Mouse (Mus musculus) spleen, adult 18-20 months (tissue): ENCODE data around the gene Ess2.
"Not testable (repeated sequence)": the region's sequence is repeated elsewhere in the genome, so short reads cannot be mapped to it uniquely, and the experiment has no call there.

Experiments used
- DNase-seq, 2 experiments: peaks; one replicate each; pipeline ENCODE4 v3.0.0; 2022; ENCODE audit warnings: mixed read lengths in 2 of 2

Gene Ess2

DNA sequence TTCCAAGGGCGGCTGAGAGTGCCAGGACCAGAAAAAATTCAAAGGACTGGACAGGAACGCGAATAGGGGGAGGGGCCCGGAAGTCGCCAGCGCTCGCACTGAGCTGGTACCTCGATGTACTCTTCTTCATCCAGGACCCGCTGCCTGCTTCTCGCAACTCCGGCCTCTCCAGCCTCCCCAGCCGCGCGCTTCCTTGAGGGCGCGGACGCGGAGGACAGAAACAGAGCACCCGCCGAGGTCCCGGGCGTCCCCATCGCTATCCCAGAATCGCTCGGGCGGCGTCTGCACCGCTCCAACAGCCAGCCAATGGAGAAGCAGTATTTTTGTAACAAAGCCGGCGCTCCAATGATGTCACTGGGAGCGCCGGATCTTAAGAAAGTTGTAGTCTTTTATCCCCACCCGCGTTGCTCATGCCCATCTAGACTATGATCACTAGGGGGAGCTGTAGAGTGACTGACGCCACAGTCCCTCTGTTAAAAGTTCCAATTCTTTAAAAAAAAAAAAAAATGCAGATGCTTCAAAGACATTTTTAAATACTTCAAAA lies at the start of gene Ess2:
Gene Ess2, minus strand, starts transcription at position 297 of the 544 bp plus-strand sequence.
- peak; percentile 76 to 79 for DNase-seq

DNA sequence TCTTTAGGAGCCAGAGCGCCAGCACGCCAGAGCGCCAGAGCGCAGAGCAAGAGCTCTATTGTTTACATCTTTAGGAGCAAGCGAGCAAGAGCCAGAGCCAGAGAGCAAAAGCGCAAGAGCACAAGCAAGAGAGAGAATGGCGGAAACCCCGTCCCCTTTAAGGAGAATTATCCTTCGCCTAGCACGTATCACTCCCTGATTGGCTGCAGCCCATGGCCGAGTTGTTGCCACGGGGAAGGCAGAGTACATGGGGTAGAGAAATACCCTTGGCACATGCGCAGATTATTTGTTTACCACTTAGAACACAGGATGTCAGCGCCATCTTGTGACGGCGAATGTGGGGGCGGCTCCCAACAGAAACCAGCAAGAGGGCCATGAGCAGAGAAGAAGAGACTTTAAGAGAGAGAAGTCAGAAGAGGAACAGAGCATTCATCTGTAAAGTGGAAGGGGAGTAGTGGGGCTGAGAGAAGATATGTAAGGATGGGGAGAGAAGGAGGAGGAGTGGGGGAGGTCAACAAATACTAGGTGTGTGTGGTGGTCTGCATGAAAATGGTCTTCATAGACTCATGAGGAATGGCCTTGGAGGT lies 45.0 kb upstream of the Ess2 start:
- not testable (repeated sequence) for DNase-seq

DNA sequence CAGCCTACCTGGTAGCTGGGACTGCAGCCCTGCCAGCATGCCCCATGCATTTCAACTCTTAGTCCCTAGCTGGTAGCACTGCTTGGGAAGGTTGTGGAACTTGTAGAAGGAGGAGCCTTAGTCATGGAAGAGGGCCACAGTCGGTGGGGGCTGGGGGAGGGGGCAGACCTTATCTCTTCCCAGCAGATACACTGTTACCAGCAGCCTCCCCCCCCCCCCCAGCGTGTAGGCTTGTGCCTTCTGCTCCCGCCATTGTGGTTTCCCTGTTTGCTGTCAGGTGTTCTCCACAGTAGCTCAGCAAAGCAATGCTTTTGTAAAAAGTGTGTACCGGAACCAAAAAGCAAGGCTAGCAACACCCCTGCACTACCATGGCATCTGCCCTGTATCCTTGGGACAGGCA lies 40.5 kb upstream of the Ess2 start:
- no peak for DNase-seq

DNA sequence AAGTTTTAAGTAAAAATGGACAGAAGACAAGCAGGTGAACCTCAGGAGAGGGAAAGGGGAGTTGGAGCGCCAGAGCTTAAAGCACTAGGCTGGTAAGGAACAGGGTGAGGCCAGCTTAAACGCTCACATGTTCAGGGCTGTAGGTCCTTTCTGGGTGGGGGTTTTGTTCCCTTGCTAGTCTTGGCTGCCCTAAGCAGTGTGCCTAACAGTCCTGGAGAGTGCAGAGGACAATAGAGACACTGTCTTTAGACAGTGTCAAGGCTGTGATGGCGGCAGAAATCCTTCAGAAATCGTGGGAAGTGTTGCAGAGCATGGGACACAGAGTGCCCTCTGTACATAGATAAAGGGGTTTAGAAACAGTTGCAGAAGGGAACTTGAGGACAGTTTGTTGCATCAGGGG lies 38.9 kb upstream of the Ess2 start:
- DNase-seq, result no peak

DNA sequence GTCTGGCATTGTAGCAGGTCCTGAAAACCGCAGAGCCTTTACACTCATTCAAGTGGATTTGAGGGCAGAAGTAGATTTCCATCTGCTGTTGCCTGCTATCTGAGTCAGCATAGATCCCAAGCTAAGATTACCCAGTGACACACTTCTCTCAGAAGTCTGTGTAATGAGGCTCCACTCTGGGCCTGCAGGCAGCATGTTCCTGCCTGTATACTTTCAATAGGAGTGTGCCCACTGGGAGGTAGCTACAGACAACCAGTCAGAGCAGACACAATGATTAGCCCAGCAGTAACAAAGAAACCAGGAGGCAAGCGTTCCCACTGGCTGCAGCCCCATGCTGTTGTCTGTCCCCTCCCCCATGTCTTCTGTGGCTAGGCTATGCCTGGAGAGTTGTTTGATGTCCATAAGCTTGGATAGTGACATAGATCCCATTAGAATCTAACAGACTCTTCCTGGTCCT lies 38.3 kb upstream of the Ess2 start:
- no peak for DNase-seq

DNA sequence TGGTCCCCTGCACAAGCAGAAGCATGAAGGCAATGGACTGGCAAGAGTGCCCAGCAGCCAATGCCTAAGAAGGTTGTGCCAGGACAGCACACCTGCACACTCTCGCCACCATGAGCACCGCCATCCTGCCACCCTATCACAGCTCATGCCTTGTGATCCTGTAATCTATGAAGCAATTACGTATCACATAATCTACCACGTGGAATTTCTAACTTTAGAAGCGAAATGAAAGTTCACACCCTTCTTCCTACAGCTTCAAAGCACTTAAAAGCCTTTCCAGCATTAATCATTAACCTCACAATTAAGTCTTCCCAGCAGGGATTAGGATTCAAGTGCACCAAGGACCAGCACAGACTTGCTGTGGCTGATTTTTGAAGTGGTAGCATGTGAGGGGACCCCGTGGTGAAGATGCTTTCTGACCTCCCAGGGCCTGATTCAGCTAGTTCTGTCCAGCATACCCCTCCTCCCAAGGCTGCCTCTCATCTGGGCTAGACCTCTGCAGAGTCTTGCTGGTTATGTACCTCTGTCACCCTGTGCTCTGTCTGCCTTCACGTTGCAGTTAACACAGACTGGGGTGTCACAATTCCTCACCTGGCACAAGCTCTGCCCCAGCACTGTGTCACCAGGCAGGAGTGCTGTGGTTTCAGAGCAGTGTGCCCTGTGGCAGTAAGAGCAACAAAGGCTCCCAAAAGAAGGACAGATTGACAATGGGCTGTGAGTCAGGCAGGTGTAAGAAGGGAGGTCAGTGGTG lies 34.1 kb upstream of the Ess2 start:
- DNase-seq, result no peak

DNA sequence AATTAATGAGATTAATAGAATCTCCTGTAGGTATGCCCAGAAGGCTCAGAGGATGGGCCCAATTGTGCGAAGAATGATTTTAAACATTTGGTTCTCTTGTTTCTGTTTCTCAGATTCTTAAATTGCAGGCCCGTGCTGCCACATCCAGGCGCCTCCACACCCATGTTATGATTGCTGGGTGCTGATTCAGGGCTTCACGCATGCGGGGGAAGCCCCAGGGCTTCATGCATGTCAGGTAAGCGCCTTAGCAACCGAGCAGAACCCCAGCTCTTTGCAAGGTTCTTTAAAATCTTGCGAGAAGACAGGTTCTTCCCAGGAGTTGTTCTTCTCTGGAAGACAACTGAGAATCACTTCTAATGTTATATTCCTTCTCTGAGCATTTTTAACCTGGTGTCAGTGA lies 32.3 kb upstream of the Ess2 start:
- DNase-seq, result no peak

DNA sequence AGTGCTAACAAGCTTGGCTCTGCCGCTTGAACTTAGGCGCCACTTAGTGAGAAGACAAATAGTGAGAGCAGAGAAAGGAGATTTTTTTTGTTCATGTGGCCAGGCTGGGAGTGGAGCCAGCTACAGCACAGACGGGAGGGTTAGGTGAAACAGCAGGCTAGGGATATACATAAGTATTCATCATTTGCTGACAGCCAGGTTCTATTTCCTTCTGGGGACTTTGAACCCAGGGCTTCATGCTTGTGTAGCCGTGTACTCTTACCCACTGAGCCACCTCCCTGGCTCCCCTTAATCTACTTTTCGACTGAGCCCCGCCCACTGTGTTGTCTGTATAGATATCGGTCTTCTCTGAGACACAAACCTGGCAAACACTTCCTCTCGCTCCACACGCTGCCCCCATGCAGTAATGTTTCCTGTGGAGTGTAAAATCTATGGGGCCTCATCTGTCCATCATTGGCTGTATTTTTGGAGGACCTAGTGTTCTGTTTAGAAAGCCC lies 28.2 kb upstream of the Ess2 start:
- no peak for DNase-seq

DNA sequence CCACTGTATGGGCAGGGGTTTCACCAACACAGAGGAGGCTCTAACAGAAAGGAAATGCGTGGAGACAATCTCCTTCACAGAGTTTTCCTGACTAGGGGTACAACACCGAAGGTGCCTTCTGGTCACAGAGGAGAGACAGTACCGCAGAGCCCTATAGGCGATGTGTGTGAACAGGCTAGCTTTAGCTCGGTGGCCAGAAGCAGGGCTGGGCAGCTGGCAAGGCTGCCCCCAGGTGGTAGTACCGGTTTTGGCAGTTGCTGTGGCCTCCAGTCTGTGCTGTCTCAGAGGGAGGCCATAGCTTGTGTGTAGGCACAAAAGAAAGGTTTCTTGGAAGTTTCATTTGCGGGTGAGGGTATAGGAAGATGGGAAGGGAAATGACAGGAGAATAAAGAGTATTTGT lies 27.7 kb upstream of the Ess2 start:
- DNase-seq, result peak; percentile 56 to 74

DNA sequence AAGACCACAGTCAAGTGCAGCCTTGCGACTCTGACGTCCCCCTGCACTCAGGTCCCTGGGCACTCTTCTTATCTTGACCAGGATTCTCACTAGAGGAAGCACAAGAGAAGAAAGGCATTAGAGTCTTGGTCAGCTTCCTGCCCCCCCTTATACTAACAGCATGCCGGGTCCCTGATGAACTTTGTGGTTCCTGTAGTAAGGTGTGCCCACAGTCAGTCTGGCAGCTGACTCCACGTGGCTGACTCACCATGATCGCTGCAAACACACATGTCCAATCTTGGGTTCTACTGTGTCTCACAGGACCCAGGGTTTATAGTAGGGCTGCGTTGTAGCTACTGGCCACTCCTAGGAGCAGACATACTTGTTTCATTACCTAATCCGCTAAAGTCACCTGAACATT lies 27.0 kb upstream of the Ess2 start:
- no peak for DNase-seq

DNA sequence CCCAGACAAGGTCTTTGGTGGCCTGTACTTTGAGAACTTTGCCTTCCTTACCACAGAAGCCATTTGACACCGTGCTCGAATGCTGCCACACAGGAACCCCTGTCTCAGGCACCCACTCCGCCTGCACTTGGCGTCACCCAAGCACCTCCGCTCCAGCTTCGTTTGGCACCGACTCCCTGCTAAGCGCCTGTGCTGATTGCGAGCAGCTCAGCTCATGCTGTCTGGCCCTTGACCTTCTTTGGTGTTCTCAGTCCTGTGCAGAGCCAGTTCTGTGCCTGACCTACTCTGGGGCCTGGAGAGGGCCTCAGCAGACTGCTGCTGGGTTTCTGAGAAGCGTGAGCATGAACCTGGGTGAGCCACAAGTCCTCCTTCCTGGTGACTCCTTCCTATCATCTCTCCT lies 25.6 kb upstream of the Ess2 start:
- no peak for DNase-seq

DNA sequence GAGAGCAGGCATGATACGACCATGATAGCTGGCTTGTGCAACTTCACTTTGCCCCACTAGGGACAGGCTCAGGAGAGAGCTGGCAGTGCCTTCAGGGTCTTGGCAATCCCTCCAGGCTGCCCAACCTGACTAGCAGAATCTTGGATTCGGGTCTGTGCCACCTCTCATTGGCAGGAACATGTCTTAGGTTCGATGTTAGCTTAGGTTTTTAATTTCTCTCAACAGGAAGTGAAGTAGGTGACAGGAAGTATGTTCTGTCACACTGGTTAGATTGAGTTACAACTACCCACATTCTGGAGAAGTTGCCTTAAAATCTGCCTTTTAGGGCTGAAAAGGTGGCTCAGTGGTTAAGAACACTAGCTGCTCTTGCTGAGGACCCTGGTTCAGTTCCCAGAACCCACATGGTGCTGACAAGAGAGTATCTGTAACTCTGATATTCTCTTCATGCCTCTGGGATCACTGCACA lies 23.3 kb upstream of the Ess2 start:
- DNase-seq, result no peak

DNA sequence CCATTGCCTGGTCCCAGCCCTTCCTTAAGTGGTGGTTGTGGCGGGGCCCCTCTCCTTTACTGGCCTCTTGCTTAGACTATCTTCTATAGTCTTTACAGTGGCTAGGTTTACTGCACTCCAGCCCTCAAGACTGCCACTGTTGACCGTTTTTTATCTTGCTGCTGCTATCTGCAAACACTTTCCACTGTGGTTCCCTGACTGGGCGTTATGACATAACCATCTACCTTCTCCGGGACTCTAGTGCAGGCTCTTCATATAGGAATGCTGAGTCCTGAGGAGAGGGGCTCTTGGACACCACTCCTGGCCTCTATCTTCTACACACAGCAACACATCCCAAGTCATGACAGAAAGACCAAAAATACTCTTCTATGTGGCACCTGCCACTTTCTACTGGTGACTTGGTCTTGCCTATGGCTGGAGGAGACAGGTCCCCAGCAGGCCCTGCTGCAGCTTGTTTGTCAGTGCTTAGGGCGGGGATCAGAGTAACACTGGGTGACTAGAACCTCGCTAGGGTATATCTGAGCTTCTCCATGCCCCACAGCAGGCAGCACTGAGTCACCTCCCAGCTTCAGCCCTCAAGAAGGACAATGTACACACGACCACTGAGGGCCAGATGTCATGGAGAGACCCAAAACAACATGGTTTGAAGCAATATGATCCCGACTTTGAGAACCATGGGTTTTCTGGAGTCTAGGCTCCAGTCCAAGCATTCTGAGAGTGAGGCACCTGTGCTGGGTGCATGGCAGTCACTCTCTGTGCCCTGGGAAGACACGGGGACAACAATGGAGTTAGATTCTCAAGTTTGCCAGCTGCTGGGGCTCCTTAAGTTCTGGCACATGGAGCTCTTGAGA lies 22.7 kb upstream of the Ess2 start:
- DNase-seq, result no peak

DNA sequence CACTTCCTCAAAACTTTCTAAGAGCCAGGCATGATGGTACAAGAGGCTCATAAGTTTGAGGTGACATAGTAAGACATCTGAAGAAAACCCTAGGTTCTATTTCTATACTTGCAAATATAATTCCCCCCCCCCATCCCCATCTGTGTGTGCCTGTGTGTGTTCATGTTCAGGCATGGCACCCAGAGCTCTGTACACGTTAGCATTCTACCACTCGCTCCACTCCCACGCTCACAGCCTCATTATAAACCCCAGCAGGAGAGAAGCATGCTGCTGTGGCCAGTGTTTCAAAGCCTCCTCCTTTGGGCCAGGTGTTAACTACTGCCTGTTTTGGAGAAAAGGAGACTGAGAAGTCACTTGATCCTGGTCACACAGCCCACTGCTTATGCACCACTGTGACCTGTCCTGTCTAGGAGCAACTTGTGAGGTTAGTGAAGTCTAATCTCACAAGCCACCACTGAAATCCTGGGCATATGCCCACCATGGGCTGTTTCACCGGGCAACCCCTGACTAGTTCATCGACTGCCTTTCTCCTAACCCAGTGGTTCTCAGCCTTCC lies 20.8 kb upstream of the Ess2 start:
- no peak for DNase-seq

DNA sequence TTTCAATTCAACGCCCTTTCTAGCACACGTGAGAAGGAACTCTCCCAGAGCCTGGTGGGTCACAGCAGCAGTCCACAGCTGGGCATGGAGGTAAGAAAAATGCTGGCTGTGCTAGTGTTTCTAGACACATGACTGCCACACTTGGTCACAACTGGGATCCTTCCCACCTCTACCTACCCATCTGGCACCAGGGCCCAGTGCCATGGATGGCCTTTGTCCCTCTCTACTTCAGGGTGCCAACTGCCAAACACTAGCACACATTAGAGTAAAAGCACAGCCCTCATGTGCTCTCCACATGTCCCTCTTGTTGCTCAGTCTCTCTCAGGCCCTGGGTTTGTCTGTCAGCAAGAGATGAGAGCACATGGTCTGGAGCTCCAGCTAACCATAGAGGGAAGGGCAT lies 18.5 kb upstream of the Ess2 start:
- DNase-seq, result no peak

DNA sequence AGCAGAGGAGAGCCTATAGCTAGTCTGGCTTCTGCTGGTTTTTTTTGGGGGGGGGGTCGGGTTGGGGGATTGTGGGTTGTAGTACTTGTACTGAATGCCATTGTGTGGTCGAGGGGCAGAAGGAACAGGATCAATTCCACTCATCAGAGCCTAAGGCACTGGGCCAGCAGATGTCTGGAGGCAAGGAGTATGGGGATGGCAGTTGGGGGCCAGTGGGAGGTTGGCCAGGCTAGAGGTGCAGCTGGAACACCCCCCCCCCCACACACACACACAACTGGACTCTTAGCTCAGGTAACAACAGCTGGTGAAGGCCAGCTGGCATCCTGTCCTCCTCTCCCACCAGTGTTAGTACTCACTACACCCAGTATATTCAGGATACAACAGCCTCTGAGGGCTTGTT lies 18.1 kb upstream of the Ess2 start:
- DNase-seq, result no peak

DNA sequence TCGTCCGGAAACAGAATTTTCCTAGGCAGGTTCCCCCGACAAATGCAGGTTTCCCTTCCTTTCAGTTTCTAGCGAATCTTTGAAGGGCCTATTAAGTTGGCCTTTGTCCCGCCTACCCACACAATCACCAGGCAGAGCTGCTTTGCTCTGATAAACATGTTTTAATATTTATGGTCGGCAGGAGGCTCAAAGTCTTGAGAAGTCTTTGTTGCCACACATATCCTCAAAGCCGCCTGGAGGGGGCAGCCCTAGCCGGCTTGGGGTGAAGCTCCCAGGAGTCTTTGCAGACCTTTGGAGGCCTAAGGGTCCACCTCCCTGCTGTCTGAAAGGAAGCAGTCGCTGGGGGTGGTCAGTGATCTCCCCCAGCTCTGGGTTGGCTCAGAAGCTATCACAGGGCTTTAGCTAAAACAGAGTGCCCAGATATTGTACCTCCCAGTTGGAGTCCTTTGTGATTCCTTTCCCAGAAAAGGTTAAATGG lies 17.5 kb upstream of the Ess2 start:
- peak; percentile 62 to 72 for DNase-seq

DNA sequence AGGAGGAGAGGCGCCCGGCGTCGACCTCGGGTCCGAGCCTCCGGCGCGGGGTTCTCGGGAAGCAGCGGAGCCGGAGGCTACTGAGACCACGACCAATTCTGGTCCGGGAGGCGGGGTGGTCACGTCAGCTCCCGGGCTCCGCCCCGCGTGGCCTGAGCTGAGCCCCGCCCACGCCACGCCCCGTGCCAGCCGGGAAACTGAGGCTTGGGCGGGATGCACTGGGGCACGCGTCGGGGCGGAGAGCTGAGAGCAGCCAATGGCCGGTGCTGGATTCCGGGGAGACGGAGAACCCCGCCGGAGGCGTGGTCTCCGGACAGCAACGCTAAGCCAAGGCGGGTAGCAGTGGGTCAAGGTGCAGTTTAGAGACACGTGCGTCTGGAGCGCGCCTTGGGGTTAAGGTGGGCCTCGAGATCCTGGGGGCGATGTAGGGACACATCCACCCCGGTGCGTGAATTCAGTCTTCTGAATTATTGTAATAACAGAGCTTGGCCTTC lies 17.0 kb upstream of the Ess2 start, which contains the start of gene Slc25a1:
Gene Slc25a1, minus strand, starts transcription at position 133 of the 494 bp plus-strand sequence.
- DNase-seq, result peak; percentile 71 to 82

DNA sequence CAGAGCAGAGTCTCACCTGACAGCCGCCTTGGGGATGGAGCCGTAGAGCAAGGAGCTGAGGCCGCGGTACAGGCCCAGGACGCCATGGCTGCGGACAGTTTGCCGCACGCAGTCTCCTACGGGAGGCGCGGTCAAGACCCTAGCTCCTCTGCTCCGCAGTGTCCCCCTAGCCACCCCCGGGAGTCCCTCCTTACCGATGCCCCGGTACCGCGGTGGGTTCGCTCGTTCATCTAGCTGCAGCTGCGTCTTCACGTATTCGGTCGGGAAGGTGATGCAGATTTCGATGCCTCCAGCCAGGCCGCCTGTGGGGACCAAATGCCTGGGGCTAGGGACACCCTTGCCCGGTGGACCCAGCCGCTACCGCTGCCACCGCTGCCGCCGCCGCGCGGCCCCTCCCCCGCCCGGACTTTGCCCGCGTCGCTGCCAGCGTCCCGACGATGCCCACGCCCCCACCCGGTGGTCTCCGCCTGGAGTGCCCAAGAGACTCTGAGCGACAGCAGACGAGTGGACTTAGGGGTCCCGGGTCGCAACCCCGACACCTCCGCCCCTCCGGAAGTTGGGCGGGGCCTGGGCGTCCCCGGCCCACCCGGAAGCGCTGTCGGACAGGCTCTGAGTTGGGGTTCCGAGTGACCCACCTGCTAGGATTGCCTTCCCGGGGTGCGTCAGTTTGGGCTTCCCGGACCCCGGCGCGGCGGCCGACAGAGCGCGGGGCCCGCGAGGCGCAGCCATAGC lies 16.4 kb upstream of the Ess2 start:
- peak; percentile 39 to 53 for DNase-seq

DNA sequence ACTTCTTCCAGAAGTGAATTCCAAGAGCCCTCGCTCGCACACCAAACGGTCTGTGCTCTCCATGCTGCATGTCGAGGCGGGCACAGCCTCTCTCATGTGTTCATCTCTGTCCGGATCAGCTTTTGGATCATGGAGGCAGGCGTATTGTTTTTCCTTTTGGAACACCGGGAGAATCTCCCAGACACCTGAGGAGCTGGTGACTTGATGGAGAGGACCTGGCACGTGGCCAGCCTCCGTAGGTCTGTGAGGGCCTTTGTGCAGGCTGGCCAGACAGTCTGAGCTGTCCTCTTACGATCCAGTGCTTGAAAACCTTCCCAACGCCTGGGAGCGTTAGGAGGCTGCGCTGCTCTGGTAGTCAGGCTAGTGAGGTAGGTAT lies 11.0 kb upstream of the Ess2 start:
- no peak for DNase-seq

DNA sequence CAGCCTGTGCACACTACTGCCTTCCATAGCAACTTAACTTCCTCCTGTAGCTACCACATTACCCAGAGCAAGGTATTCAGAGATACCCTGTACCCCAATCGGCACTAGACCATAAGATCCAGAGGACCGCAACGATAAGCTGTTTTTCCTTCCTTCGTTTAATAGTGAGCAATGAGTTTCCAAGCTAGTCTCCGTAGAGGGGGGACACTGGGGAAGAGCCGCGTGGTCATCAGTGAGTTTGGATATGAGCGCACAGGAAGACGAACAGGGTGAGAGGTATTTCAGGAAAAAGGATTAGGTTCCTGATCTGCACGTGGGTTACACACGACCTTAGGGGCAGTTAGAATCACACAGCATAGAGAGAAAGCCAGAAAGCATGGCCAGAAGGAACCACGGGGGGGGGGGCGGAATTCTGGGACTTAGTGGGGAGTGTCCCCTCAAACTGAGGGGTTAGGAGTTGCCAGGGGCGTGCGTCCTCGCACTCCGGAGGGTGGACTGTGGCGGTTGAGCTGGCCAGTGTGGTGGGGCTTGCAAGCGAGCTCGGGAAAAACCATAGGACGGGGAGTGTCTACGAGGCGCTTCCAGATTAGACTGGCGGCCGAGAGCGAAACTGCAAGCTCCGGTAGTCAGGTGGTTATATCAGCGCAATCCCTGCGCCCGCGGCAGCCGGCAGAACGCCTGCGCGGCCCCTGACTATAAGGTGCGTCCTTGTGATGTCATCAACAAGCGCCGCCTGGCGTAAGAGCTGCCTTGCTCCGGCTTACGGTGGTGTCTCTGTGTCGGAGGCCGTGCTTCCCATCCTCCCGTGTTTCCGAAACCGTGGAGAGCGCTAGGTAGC lies 10.4 kb upstream of the Ess2 start:
- peak; percentile 87 to 91 for DNase-seq
